Mouse (Mus musculus) embryo, embryonic 11 days (tissue): Measurements from ENCODE around the gene Bricd5.

Experiments
- DNase-seq: peaks from one replicate; pipeline ENCODE4 v3.0.0-alpha.2; 2015

Gene Bricd5

GRCm38 (mm10) chr17:24488186-24488661 is 14.5 kb downstream of the Bricd5 start, which contains the start of gene Caskin1:
Caskin1 (plus strand) TSS chr17:24488601.
- DNase-seq, result no peak

- DNase-seq, result peak; percentile 75
Measured at GRCm38 (mm10) chr17:24488662-24489264, 15.1 kb downstream of the Bricd5 start.

GRCm38 (mm10) chr17:24489265-24490030 is 15.8 kb downstream of the Bricd5 start:
- DNase-seq, result peak; percentile 30

GRCm38 (mm10) chr17:24490399-24490798 is 16.7 kb downstream of the Bricd5 start:
- DNase-seq, result peak; percentile 47

- peak; percentile 80 for DNase-seq
Measured at GRCm38 (mm10) chr17:24494627-24495335, 21.1 kb downstream of the Bricd5 start.

- DNase-seq, result no peak
Measured at GRCm38 (mm10) chr17:24495443-24495842, 21.8 kb downstream of the Bricd5 start.

GRCm38 (mm10) chr17:24496026-24496425 is 22.3 kb downstream of the Bricd5 start:
- DNase-seq, result no peak

GRCm38 (mm10) chr17:24502208-24502607 is 28.5 kb downstream of the Bricd5 start:
- DNase-seq, result no peak

GRCm38 (mm10) chr17:24504085-24504484 is 30.4 kb downstream of the Bricd5 start:
- DNase-seq, result no peak

- no peak for DNase-seq
Measured at GRCm38 (mm10) chr17:24505286-24505955, 31.7 kb downstream of the Bricd5 start.

GRCm38 (mm10) chr17:24506332-24507070 is 32.8 kb downstream of the Bricd5 start:
- DNase-seq, result peak; percentile 32

- DNase-seq, result no peak
Measured at GRCm38 (mm10) chr17:24507129-24507664, 33.5 kb downstream of the Bricd5 start.

- DNase-seq, result no peak
Measured at GRCm38 (mm10) chr17:24507806-24508460, 34.2 kb downstream of the Bricd5 start.

- DNase-seq, result peak; percentile 62
Measured at GRCm38 (mm10) chr17:24513609-24514008, 39.9 kb downstream of the Bricd5 start.

GRCm38 (mm10) chr17:24514270-24515257 is 40.9 kb downstream of the Bricd5 start:
- no peak for DNase-seq

- no peak for DNase-seq
Measured at GRCm38 (mm10) chr17:24520450-24520849, 46.8 kb downstream of the Bricd5 start.

- no peak for DNase-seq
Measured at GRCm38 (mm10) chr17:24524734-24525133, 51.0 kb downstream of the Bricd5 start.
